Mouse (Mus musculus) limb, embryonic 11.5 days (tissue): ENCODE measurements around the gene Osgepl1. TPM values are rescaled to one million over a fixed set of nuclear protein-coding genes. Genes with fewer than 3 reads are reported as not detected.
A peak's percentile ranks its signal among the peaks of the same experiment; 100 is the strongest.

Experiments used
- ATAC-seq: fragments of 200-750 bp; cut with Nextera tagmentation; 2 replicates; pipeline ENCODE4 v1.8.0; 2017; ENCODE audit warnings: low read depth; ENCODE audit not compliant: insufficient number of reproducible peaks, low FRiP score, low TSS enrichment
- DNase-seq: peaks from one replicate; pipeline ENCODE4 v3.0.0-alpha.2; 2015; ENCODE audit warnings: low spot score
- H3K27ac ChIP-seq: fragments of 300-500 bp; sonication (generic); replicated peaks from 2 replicates; pipeline ENCODE4 v1.5.1; 2014; ENCODE audit warnings: low read depth, mild to moderate bottlenecking, low read length
- H3K27me3 ChIP-seq: fragments of 300-500 bp; sonication (generic); 2 replicates; pipeline ENCODE4 v1.6.1; 2014; ENCODE audit warnings: mild to moderate bottlenecking, low read length, mixed read lengths; ENCODE audit not compliant: control insufficient read depth, insufficient read depth
- H3K36me3 ChIP-seq: fragments of 300-500 bp; sonication (generic); 2 replicates; pipeline ENCODE4 v1.6.1; 2014; ENCODE audit warnings: mild to moderate bottlenecking, low read length, moderate library complexity, mixed read lengths; ENCODE audit not compliant: control insufficient read depth, insufficient read depth
- H3K4me1 ChIP-seq: fragments of 300-500 bp; sonication (generic); 2 replicates; pipeline ENCODE4 v1.6.1; 2014; ENCODE audit warnings: low read length, mixed read lengths; ENCODE audit not compliant: control insufficient read depth, insufficient read depth
- H3K4me2 ChIP-seq: fragments of 300-500 bp; sonication (generic); 2 replicates; pipeline ENCODE4 v1.6.1; 2014; ENCODE audit warnings: low read depth, mild to moderate bottlenecking, moderate library complexity; ENCODE audit not compliant: severe bottlenecking
- H3K4me3 ChIP-seq: fragments of 300-500 bp; sonication (generic); 2 replicates; pipeline ENCODE4 v1.5.1; 2014; ENCODE audit warnings: low read depth, low read length
- H3K9ac ChIP-seq: fragments of 300-500 bp; sonication (generic); 2 replicates; pipeline ENCODE4 v1.6.1; 2014; ENCODE audit warnings: mild to moderate bottlenecking, low read length
- H3K9me3 ChIP-seq: fragments of 300-500 bp; sonication (generic); 2 replicates; pipeline ENCODE4 v1.6.1; 2016; ENCODE audit warnings: low read length; ENCODE audit not compliant: control insufficient read depth
- WGBS: fragments of 180-500 bp; shearing (Covaris S2); extraction: QIAGEN DNeasy Blood & Tissue Kit; methylation state at CpG from one replicate; pipeline ENCODE4 v1.1.7; 2014; 5-methylcytosine and 5-hydroxymethylcytosine counted together
- polyA plus RNA-seq: library from polyadenylated mRNA; unstranded; fragments of >200 nt; fragmentation: Nextera tagmentation; extraction: Ambion mirVana; gene quantifications from 2 replicates; pipeline ENCODE4 v1.2.1, GENCODE M21; 2014

Osgepl1 gene
- polyA plus RNA-seq, 1 experiment from 2014 or later, result 21.6 TPM

- under 1% methylated on average over 40 of the region's 44 CpGs for WGBS
- ATAC-seq (peak; percentile 99), DNase-seq (peak; percentile 96)
- no peaks in the 10 kb centered on the region for H3K9me3 ChIP-seq
- no peaks in the 10 kb centered on the region for H3K27me3 ChIP-seq
- 0 out of 2 replicates have a peak within 1 kb of the TSS, but pooled peaks have one; percentile 39 for H3K27ac ChIP-seq
- peaks cover 8% of the 10 kb centered on the region; the same call in 1 of the 2 replicates for H3K36me3 ChIP-seq
- H3K4me2 ChIP-seq, result peak within 1 kb of the TSS; percentile 37
- H3K4me3 ChIP-seq, result peak within 1 kb of the TSS; percentile 85
- H3K9ac ChIP-seq, result peak within 1 kb of the TSS; percentile 91
- H3K4me1 ChIP-seq, result 0 out of 2 replicates have a peak, but pooled peaks cover 2% of the 10 kb centered on the region
These were observed 39.2 kb downstream of the Osgepl1 start, which contains the start of the genes Asdurf, Gm28551 and Asnsd1 for GRCm38 (mm10) chr1:53352327-53353261. Gene Asdurf, minus strand, starts transcription at chr1:53352619. Gene Gm28551, minus strand, starts transcription at chr1:53352667. Gene Asnsd1, minus strand, starts transcription at chr1:53352752.

- no peak overlapping the region for H3K4me3 ChIP-seq
- no peaks in the 10 kb centered on the region for H3K36me3 ChIP-seq
- H3K27ac ChIP-seq, result no peak overlapping the region
- no peak for DNase-seq
- no peak overlapping the region for H3K4me2 ChIP-seq
- no peaks in the 10 kb centered on the region for H3K9me3 ChIP-seq
- H3K9ac ChIP-seq, result no peak overlapping the region
- no peaks in the 10 kb centered on the region for H3K4me1 ChIP-seq
- no peak for ATAC-seq
- no peaks in the 10 kb centered on the region for H3K27me3 ChIP-seq
These were observed 45.6 kb downstream of the Osgepl1 start for GRCm38 (mm10) chr1:53358988-53359387.

Other genes starting within 250 kb of the Osgepl1 start
- gene 1700019A02Rik, start 126.0 kb upstream of the Osgepl1 start, polyA plus RNA-seq, result not detected in 2 replicates
- gene Pms1, start 16.6 kb upstream of the Osgepl1 start, polyA plus RNA-seq, result 26.0 and 27.4 TPM in 2 replicates
- 67.8 and 68.4 TPM in 2 replicates for gene Ormdl1, start 16.5 kb upstream of the Osgepl1 start, polyA plus RNA-seq
- gene Gm28778, start 16.5 kb upstream of the Osgepl1 start, polyA plus RNA-seq, result not detected in 2 replicates
- gene Asdurf, start 39.0 kb downstream of the Osgepl1 start, polyA plus RNA-seq, result 3.6 and 14.6 TPM in 2 replicates
- 0.60 and 0.61 TPM in 2 replicates for gene Gm28551, start 39.0 kb downstream of the Osgepl1 start, polyA plus RNA-seq
- 91.1 and 99.0 TPM in 2 replicates for gene Asnsd1, start 39.1 kb downstream of the Osgepl1 start, polyA plus RNA-seq